ENCODE assay signal across 16 mouse cellular contexts in the genomic region with DNA sequence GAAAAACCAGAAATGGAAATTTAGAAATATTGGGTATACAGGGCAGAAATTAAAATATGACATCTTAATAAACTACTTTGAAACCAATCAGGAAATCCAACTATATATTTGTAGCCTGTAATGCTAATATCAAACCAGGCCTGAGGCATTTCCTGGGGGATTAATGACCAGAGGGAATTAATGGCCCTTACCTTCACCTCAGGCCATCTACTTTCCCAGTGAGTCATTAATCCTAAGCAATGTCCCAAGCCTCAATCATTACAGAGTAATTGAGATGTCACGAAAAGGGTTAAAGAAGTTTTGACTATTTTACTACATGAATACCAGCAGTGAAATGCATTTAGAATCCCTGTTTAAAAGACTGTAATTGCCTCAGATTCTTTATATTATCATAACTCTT.
"Had no signal": no experiment of that assay in that cellular context is flagged by ENCODE, and none has a peak within 500 bp of the region (broad histone marks: within the 10 kb centered on the region; RNA-seq: fewer than 3 reads in every experiment).

No protein-coding gene starts in this region.

- H3K27me3 ChIP-seq: neural tube, embryonic 13.5 days; neural tube, embryonic 15.5 days; stomach, embryonic 15.5 days had no signal

- H3K4me2 ChIP-seq: neural tube, embryonic 13.5 days; neural tube, embryonic 15.5 days; stomach, embryonic 15.5 days had no signal

- H3K9ac ChIP-seq: neural tube, embryonic 13.5 days; neural tube, embryonic 15.5 days; stomach, embryonic 15.5 days had no signal

- H3K27ac ChIP-seq: neural tube, embryonic 13.5 days; neural tube, embryonic 15.5 days; stomach, embryonic 15.5 days; stomach, postnatal 0 days had no signal

- H3K36me3 ChIP-seq: neural tube, embryonic 13.5 days; neural tube, embryonic 15.5 days; stomach, embryonic 15.5 days had no signal

- H3K4me3 ChIP-seq: neural tube, embryonic 13.5 days; neural tube, embryonic 15.5 days; stomach, embryonic 15.5 days had no signal

- H3K9me3 ChIP-seq: neural tube, embryonic 13.5 days; neural tube, embryonic 15.5 days; stomach, embryonic 15.5 days had no signal

- H3K4me1 ChIP-seq: neural tube, embryonic 13.5 days; neural tube, embryonic 15.5 days; stomach, embryonic 15.5 days had no signal

- DNase-seq: retina, postnatal 1 day; right cerebral cortex, adult 18-20 months; right cerebral cortex, postnatal 14 days; right cerebral cortex, postnatal 25 days; right cerebral cortex, postnatal 4 days; spleen, adult 18-20 months; thymus, adult 18-20 months; thymus, adult 2 months; thymus, postnatal 14 days; thymus, postnatal 25 days; thymus, postnatal 36 days; thymus, postnatal 4 days had no signal
